Mouse (Mus musculus): ENCODE measurements around the gene Rasgrf2.
"Not testable (repeated sequence)": the region's sequence is repeated elsewhere in the genome, so short reads cannot be mapped to it uniquely, and the experiment has no call there.

Rasgrf2 gene

DNA sequence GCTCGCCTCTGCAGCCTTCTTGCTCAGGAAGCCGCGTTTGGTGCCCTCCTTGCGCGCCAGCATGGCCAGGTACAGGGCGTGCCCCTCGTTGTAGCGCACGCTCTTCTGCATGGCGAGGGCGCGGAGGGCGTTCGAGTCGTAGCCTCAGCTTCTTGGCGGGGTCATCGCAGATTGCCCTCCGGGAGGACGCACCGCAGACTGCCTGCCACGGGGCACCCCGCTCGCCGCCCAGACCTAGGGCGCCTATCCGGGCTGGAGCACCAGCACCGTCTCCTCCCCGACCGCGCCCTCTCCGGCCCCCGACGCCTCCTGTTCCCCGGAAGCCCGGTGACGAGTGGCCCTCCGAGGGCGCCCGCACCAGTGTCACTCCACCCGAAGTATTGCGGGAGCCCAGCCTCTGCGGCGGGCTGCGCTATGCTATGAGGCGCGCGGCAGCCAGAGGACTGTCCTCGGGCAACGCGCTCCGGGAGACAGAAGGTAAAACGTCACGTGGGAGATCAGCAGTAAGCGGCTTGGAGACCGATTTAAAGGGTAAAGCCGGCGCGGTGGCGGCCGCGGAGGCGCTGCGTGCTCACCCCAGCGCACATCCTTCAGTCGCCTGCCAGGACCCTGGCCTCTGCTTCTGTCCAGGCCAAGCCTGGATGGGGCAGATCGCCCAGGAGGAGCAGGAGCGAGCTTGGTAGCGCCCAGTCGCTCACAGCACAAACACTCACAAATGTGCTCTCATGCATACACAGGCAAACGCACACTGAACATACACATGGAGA, at the start of gene Rasgrf2:
Rasgrf2 (minus strand) TSS at position 273 of the 767 bp plus-strand sequence.
- DNase-seq (ENCODE audit: low spot score in 2 of 2): peak; percentile 14 to 52

DNA sequence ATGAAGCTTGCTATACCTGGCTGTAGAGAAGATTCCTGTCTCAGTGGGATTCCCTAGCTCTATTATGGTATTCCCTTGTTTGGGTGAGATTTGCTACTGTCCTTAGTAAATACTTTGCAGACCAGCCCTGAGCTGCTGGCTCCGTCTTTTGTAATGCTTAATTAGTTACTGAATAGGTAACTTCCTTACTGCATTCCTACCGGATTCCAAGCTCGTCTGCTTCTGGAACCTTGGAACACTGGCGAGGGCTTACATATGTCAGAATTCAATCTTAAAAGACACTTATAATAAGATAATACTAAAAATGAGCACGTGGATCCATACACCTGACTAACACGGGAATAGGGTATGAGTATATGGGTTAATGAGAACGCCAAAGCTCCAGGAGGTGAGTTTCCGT, 41.2 kb upstream of the Rasgrf2 start:
- not testable (repeated sequence) for DNase-seq (ENCODE audit: low spot score in 2 of 2)

DNA sequence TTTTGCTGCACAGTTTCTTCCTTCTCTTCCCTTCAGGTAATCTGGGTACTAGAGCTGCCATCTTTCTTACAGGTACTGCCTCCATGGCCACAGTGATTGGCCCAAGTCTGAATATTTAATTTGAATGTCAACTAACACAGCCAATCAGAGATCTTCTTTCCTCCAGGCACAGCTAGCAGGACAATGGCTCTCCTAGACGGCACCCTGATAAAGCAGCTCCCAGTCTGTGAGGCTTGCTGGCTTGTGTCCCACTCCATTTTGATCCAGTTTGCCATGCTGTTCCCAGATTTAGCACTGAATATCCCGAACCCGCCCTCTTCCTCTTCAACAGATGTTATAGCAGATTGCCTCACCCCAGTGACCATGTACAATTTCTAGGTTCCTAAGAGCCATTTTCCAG, 19.1 kb upstream of the Rasgrf2 start:
- no peak for DNase-seq (ENCODE audit: low spot score in 2 of 2)

DNA sequence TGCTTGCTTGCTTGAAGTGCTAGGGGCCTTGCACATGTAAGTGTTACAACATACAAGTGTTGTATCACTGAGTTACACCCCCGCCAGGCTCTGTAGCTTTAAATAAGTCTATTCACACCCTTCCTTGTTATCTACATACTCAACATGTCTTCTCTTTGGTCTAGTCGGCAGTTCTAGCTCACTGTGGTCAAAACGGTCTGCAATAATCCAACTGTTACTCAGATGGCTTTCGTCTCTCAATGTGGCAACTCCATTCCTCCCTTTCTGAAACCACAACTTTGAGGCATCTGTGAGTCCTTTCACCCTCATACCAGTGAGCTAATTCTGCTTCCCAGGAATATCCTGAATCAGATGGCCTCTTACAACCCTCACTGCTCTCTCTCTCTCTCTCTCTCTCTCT, 17.4 kb upstream of the Rasgrf2 start:
- DNase-seq (ENCODE audit: low spot score in 2 of 2): no peak

DNA sequence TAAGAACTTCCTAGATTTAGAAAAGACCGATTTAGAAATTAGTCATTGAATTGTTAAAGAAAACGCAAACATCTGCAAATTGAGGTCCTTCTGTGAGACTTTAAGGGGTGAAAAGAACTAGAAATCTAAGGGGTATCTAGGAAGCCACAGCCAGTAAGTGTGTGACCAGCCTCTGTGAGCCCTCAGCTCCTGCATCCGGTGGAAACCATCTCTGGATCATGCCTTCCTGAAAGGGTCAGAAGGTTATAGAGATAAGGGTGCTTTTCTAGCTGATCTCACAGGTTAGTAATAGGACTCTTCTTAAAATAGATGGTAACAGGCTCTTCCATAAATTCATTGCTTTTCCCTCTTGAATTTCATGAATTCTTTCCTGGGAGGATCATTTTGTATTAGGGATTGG, 3.3 kb upstream of the Rasgrf2 start:
- DNase-seq (ENCODE audit: low spot score in 2 of 2): no peak

DNA sequence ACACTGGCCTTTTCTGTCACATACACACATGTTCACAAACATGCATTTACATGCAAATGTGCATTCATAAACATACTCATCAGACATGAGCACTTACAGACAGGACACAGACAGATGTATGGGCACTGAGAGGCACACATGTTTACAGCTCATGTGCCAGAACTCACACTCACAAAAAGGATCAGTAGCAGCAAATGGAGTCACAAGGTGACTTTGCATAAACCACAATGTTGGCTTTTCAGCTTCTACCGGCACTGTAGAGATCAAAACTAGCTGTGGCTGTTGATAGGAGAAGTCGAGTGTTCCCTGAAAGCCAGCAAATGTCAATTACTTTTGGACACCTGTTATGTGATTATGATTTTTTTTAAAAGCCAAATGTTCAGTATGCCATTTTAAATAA, 1.1 kb upstream of the Rasgrf2 start:
- no peak for DNase-seq (ENCODE audit: low spot score in 2 of 2)

DNA sequence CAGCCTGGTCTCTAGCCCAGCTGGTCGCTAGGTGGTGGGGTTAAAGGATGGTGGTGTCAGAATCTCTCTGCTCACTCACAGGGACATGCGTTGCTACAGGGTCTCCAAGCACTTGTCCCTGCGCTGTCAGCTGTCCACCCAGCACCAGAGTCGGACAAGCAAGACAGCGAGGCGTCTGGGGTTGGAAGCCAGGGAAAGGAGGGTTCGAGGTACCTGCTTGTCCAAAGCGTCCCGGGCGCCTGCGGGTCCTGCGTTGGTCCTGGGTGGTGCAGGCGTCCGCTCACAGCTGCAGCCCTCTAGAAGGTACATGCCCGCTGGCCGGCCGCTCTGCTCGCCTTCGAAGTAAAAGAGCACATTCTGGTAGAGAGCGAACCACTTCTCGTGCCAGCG, 467 bp downstream of the Rasgrf2 start:
- no peak for DNase-seq (ENCODE audit: low spot score in 2 of 2)

DNA sequence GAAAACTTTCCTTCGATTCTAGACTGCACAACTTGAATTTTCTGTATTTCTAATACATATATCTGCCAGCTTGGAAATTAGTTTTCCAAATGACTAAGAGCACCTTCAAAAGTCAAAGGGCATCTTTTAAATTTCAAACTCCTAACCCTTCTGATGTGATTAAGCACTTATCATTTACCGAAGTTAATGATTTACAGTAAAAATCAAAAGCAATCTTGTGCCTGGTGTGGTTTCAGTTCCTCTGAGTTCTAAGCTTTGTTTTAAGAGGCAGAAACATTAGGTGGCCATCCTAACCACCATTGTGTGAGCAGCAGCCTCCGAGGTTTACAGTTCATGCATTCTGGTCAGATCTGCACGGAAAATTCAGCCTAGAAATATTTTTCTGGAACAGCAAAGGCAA, 1.6 kb downstream of the Rasgrf2 start:
- no peak for DNase-seq (ENCODE audit: low spot score in 2 of 2)

DNA sequence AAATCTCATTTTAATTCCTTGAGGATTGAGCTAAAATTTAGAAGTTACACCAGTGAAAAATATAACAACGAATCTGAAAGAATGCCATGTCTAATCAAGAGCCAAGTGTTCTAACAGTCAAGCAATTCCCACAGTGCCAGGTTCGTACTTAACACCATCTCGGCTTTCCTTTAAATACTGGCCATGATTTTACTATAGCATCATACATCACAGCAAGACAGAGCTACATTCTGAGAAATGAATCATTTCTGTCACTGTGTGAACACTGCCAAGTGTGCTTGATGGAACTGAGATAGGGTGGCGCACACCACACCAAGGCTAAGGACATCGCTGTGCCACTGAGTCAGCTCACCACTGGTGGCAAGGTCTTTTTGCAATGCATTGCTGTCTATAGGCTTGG, 5.6 kb downstream of the Rasgrf2 start:
- DNase-seq (ENCODE audit: low spot score in 2 of 2): no peak

DNA sequence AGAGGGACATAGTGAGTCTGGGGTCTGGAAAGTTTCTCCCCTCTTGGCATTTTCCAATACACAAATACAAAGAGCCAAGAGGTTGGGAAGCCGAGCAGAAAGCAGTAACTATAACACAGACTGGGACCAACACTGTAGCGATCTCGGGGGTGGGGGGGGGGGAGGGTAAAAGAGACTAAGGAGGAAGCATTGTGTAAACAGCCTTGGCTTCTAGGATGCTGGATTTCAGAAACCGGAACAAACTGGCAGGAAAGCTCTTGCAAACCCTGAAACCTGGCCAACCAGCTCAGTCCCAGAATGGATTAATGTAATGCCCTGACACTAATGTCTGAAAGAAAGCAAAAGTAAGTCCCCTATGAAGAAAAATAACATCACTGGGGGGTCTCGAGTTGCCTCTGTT, 11.8 kb downstream of the Rasgrf2 start:
- DNase-seq (ENCODE audit: low spot score in 2 of 2): no peak

DNA sequence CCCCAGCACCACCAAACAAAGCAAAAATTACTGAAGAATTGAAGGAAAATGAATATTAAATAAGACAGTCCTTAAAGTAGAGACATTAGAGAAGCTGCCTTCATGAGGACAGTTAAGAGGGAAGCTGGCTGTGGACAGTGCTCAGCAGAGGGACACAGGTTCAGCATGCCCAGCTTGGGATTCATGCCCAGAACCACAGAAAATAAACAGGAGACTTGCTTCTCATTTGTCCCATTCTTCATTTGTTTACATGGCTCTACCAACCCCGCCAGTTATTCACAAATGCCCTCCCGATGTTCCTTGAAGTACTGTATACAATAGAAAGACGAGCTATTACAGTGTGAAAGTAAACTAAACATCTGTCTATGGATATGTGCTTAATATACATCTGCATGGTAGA, 17.4 kb downstream of the Rasgrf2 start:
- no peak for DNase-seq (ENCODE audit: low spot score in 2 of 2)

DNA sequence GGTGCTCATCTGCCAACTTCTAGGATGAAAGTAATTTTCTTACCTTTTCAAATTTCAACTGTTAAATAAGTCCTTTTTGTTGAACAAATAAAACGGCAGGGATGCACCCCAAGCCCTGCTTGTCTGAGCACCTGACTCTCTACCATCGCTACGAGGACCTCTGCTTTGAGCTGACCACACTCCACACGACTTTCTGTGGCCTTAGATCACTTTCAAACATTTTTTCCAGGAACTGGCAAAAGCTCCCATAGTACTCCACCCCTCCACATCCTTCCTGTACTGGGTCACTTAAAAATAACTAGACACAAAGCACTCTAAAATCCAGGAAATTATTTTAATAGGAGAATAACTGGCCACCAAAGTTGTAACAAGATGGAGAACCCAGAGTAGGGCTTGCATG, 23.2 kb downstream of the Rasgrf2 start:
- DNase-seq (ENCODE audit: low spot score in 2 of 2): no peak

DNA sequence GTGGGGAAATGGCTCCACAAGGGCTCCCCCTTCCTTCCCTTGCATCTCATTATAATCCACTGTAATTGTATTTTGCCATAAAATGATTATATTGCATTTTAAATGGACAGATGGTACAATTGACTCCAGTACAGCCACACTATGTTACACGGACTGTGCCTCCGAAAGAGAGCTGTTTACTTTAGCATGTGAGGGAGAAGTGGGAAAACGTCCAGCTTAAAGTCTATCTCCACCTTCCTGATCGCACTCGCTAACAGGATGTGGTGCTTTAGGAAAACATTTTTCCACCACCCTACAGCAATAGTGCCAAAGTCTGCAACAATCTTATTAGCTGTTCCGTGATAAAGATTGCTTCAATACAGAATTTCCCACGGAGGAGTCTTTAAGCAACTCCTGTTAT, 27.2 kb downstream of the Rasgrf2 start:
- DNase-seq (ENCODE audit: low spot score in 2 of 2): no peak

DNA sequence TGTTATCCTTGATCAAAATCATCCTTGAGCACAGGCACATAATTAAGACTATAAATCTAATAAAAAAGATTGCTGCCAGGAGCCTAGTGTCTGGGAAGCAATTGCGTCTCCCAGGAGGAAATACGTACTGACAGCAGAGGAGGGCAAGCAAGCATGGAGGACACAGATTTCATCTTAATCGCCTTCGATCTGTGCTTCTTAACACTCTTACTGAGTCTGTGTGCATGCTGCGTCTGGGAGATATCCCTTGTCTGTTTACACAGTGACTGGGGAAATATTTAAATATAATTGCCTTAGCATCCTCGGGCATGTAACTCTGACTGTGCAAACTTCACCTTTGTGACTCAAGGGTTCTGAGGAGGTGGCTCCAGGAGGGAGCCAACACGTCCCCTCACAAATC, 33.0 kb downstream of the Rasgrf2 start:
- DNase-seq (ENCODE audit: low spot score in 2 of 2): no peak

DNA sequence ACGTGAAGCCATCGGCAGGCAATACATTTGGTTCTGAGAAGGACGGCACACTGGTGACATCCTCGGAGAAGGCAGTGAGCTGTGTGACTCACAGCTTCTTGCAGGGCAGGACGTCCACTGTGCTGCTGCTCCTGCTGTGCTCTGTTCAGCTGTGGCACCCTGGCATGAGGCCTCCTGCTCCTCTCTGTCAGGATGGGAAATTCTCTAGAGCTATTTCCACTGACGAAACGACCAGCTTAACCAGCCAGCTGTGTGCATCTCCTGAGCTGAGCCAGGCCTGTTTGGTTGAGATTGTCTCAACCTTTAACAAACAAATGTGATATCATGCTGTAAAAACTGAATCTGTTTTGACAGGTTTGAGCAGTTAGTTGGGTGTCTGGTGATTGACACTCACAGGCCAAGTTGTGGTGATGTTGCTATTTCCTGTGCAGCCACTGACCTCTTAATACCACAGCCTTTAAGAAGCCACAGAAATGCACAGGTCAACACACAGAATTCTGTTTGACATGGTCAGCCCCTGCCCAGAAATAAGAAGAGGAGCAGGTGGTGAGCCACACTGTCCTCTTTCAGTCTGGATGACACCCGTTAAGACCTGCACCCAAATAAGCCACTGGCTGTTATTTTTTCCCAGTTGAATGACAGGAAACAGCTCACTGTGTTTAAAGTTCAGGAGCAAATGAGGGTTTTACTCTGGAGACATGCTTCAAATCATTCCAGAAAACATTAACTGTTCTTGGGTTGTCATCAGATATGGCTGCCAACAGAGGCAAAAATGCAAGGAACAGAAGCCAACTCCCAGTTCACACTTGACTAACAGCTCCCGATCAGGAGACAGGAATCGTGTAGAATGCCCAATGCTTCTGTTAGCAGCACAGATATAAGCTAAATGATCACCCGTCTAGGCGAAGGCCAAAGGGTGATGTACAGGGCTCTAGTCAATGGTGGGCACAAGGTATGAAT, 36.0 kb downstream of the Rasgrf2 start:
- no peak for DNase-seq (ENCODE audit: low spot score in 2 of 2)

DNA sequence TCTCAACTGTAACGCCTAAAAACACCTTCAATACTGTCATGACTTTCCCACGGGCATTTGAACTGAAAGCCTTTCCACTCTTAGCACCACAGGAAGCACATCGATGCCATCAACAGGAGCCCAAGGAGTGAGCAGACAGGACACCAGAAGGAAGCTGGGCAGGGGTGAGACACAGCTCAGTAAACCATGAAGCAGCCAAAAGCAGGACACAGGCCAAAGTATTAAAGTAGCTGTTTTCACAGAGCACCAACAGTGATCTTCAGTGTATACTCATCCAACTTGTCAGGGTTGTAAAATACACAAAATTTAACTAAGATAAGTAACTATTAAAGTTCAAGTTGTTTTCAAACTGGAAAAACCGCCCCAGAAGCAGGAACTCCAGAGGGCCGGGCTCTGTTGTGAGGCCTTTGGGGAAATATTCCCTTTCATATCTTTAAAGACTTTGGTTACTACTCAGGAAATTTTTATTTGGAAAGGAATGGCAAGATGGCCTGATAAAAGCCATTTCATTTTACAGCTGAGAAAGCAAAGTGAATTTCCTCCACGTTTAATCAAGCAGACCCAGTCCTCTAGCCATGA, 37.7 kb downstream of the Rasgrf2 start:
- no peak for DNase-seq (ENCODE audit: low spot score in 2 of 2)

DNA sequence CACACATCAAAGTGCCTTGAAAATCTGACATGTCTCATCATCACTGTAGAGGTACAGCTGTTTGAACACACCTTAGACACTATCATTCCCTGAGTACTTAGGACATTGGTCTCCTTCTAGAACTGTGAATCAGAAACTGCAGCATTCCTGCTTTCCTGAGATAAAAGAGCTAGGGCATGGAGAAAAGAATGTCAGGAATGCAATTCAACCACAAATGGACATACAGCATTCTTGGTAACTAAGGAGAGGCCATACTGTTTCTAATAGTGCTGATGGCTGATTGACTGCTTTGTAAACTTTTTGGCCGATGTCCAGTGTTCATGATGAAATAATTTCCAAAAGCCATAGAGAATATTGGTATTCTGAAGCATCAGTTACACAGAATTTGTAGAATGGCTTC, 58.3 kb downstream of the Rasgrf2 start:
- DNase-seq (ENCODE audit: low spot score in 2 of 2): no peak

DNA sequence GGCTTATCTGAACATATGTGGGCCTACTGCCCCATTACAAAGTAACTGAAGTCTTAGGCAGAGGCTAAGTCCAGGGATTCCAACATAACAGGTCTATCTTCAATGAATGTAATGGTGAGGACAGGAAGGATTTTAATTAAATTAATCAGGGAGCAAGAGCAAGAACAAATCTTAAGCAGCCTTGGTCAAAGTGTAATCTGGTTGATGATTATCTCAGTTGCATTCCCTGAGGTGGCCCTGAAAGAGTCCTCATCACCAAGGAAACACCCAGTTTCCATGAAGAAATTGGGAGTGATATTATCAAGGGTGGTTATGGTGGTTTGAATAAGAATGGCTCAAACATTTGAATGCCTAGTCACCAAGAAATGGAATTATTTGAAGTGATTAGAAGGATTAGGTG, 62.8 kb downstream of the Rasgrf2 start:
- DNase-seq (ENCODE audit: low spot score in 2 of 2): no peak

DNA sequence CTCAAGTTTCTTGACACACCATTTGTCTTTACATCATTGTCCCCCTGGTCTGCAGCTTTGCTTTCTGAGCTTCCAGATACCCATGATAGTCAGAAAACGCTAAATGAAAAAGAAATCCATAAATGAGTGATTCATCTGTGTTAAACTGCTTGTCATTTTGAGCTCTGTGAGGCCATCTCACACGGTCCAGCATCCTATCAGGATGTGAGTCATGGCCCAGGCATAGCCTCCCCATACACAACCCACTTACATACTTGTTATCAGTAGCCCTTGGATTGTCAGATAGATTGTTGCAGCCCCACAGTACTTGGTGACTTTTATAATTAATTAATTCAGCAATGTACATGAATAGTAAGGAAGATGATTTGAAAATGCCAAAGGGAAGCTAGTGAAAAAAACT, 63.6 kb downstream of the Rasgrf2 start:
- DNase-seq (ENCODE audit: low spot score in 2 of 2): no peak

DNA sequence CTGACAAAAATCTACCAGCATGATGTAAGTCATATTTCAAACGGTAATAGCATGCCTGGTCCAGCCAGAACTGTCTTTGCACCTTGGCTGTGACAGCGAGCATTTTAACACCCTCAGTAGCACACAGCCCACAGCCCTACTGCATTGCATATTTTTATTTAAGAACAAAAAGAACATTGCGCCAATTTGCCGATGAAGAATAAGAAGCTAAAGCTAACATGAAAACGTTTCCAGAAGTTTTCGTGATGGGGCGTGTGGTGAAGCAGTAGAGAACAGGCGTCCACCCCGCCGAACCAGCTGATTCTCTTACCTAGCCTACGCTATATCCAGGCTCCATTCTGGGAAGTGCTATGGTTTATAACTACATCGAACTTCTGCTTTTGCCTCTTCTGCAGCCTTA, 77.7 kb downstream of the Rasgrf2 start:
- no peak for DNase-seq (ENCODE audit: low spot score in 2 of 2)

DNA sequence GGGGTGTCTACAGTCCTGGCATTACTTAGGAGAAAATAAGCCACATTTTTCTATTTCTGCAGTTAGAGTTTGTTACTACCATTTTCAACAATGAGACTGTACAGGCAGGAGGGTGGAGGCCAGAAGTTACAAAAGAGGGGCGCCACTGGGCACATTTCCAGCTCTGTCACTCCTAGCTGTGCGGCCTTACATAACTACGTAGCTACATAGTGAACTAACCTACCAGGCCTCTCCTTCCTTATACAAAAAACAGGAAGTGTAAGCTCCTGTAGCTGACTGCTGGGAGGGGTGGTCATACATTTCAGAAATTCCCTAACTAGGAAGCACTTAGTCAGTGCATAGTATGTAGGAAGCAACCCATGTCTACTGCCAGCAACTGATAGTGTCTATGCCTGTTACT, 78.5 kb downstream of the Rasgrf2 start:
- no peak for DNase-seq (ENCODE audit: low spot score in 2 of 2)

DNA sequence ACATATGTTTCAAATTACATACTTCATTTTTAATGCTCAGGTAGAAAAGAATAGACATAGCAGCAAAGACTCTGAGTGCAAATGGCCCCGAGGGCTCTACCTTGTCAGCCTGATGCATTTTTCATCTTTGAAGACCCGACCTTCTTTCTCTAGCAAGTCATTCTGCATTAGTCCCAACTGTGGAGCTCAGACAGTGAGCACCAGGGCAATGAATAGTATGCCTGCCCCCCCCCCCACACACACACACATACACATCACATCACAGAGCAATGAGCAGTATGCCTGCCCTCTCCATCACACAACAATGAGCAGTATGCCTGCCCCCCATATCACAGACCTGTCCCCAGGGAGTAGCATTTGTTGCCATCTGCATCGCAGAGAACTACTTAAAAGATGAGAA, 80.2 kb downstream of the Rasgrf2 start:
- DNase-seq (ENCODE audit: low spot score in 2 of 2): no peak
